Mouse (Mus musculus) embryonic facial prominence, embryonic 14.5 days (tissue): ENCODE measurements at regions not wholly inside any gene's neighbourhood (a gene's known extent, or its start where the extent isn't known, plus 50 kb on each side); places are given as distances from the start of the nearest gene placed in this dataset.

Source experiments
- ATAC-seq: fragments of 200-750 bp; cut with Nextera tagmentation; 2 replicates; pipeline ENCODE4 v1.8.0; 2017; ENCODE audit warnings: low read depth, moderate number of reproducible peaks, moderate TSS enrichment
- DNase-seq: peaks from one replicate; pipeline ENCODE4 v3.0.0-alpha.2; 2015; ENCODE audit warnings: low spot score
- H3K27ac ChIP-seq: fragments of 300-500 bp; sonication (generic); replicated peaks from 2 replicates; pipeline ENCODE4 v1.5.1; 2014; ENCODE audit warnings: low read depth, mild to moderate bottlenecking, low read length, moderate library complexity
- H3K27me3 ChIP-seq: fragments of 300-500 bp; sonication (generic); replicated peaks from 2 replicates; pipeline ENCODE4 v1.6.1; 2014; ENCODE audit warnings: low read length; ENCODE audit not compliant: control insufficient read depth, insufficient read depth
- H3K36me3 ChIP-seq: fragments of 300-500 bp; sonication (generic); 2 replicates; pipeline ENCODE4 v1.6.1; 2014; ENCODE audit warnings: low read length, mixed read lengths; ENCODE audit not compliant: control insufficient read depth, insufficient read depth
- H3K4me1 ChIP-seq: fragments of 300-500 bp; sonication (generic); 2 replicates; pipeline ENCODE4 v1.6.1; 2014; ENCODE audit warnings: antibody characterized with exemption, low read length; ENCODE audit not compliant: control insufficient read depth, insufficient read depth
- H3K4me2 ChIP-seq: fragments of 300-500 bp; sonication (generic); 2 replicates; pipeline ENCODE4 v1.6.1; 2014; ENCODE audit warnings: low read depth, mild to moderate bottlenecking, low read length, moderate library complexity, mixed read lengths
- H3K4me3 ChIP-seq: fragments of 300-500 bp; sonication (generic); 2 replicates; pipeline ENCODE4 v1.5.1; 2014; ENCODE audit warnings: low read depth, mild to moderate bottlenecking, low read length
- H3K9ac ChIP-seq: fragments of 300-500 bp; sonication (generic); 2 replicates; pipeline ENCODE4 v1.6.1; 2014; ENCODE audit warnings: low read depth, mild to moderate bottlenecking, low read length, moderate library complexity, mixed read lengths
- H3K9me3 ChIP-seq: fragments of 300-500 bp; sonication (generic); 2 replicates; pipeline ENCODE4 v1.6.1; 2016; ENCODE audit warnings: low read length; ENCODE audit not compliant: control insufficient read depth
- WGBS: fragments of 180-500 bp; shearing (Covaris S2); extraction: QIAGEN DNeasy Blood & Tissue Kit; methylation state at CpG from one replicate; pipeline ENCODE4 v1.1.7; 2014; 5-methylcytosine and 5-hydroxymethylcytosine counted together

DNA sequence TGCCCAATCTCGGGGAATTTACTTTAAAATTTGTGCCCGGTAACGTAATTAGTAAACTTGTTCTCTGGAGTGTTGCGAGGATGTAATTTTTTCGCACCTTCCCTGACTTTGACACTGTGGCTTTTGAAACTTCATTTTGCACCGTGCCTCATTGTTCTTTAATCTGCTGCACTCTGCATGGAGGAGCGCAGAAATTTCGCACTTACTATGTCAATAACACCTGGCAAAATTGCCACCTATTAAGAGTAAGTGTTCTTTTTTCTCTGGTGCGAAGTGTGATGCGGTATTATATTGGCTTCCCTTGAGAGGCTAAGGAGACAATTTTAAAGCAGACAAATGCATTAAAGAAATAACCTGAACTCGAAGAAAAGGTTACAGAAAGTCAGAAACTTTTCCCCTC lies 454.7 kb downstream of the Vrk1 start:
- H3K27ac ChIP-seq, result no peak overlapping the region
- no peaks in the 10 kb centered on the region for H3K9me3 ChIP-seq
- H3K9ac ChIP-seq, result no peak overlapping the region
- H3K27me3 ChIP-seq, result no peaks in the 10 kb centered on the region
- DNase-seq, result no peak
- H3K4me1 ChIP-seq, result no peaks in the 10 kb centered on the region
- 53% methylated on average over 11 of the region's 11 CpGs for WGBS
- no peak overlapping the region for H3K4me2 ChIP-seq
- H3K36me3 ChIP-seq, result no peaks in the 10 kb centered on the region
- no peak overlapping the region for H3K4me3 ChIP-seq
- no peak for ATAC-seq

- H3K4me2 ChIP-seq, result no peak overlapping the region
- no peaks in the 10 kb centered on the region for H3K36me3 ChIP-seq
- 66% methylated on average over 18 of the region's 18 CpGs for WGBS
- no peak for ATAC-seq
- no peaks in the 10 kb centered on the region for H3K9me3 ChIP-seq
- H3K4me3 ChIP-seq, result no peak overlapping the region
- DNase-seq, result no peak
- no peak overlapping the region for H3K9ac ChIP-seq
- H3K27me3 ChIP-seq, result no peaks in the 10 kb centered on the region
- no peak overlapping the region for H3K27ac ChIP-seq
- H3K4me1 ChIP-seq, result no peaks in the 10 kb centered on the region
Measured at GRCm38 (mm10) chr12:106468173-106468860, 458.3 kb downstream of the Vrk1 start.

- Histone ChIP-seq H3K4me2 (peak overlapping the region; percentile 19), H3K27me3 (peaks cover 36% of the 10 kb centered on the region), H3K4me3 (no peak overlapping the region), H3K27ac (no peak overlapping the region), H3K36me3 (no peaks in the 10 kb centered on the region), H3K9me3 (no peaks in the 10 kb centered on the region), H3K9ac (peak overlapping the region; percentile 17; the same call in 1 of the 2 replicates), H3K4me1 (no peaks in the 10 kb centered on the region)
- no peak for DNase-seq
- ATAC-seq, result no peak
- WGBS, result 11% methylated on average over 24 of the region's 24 CpGs
Measured at GRCm38 (mm10) chr12:106474501-106475165, 464.6 kb downstream of the Vrk1 start.

GRCm38 (mm10) chr12:106475486-106476050 lies 465.5 kb downstream of the Vrk1 start:
- DNase-seq (no peak), ATAC-seq (no peak)
- H3K36me3 ChIP-seq, result no peaks in the 10 kb centered on the region
- WGBS, result 50% methylated on average over 8 of the region's 8 CpGs
- H3K4me1 ChIP-seq, result no peaks in the 10 kb centered on the region
- H3K4me3 ChIP-seq, result no peak overlapping the region
- no peak overlapping the region for H3K4me2 ChIP-seq
- no peak overlapping the region for H3K9ac ChIP-seq
- peaks cover 45% of the 10 kb centered on the region for H3K27me3 ChIP-seq
- no peak overlapping the region for H3K27ac ChIP-seq
- no peaks in the 10 kb centered on the region for H3K9me3 ChIP-seq

DNA sequence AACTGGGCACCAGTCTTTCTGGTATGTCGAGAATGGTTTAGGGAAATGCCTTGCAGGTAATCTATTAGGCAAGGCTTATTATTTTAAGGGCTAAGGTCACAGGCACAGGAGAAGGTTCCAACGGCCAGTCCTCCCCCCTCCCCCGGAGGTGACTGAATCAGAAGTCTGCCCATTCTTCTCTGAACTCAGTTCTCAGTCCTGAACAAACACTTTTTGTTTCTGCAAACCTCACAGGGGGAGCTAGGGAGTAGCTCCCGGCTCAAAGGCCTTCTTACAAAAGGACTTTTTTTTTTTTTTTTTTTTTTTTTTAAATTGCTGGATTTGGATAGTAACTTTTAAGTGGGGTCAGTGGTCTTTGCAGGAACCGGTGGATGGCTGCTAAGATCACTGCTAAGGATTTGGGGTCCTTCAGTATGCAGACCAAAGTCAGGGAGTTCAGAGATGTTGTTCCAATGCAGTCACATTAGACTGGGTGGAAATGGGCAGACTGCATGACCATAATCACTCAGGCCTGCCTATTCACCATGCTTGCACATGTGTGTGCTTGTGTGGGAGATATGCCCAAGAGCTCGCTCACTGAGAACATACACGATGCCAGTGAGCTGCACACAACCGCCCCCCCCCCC lies 467.1 kb downstream of the Vrk1 start:
- no peak overlapping the region for H3K4me3 ChIP-seq
- H3K4me1 ChIP-seq, result no peaks in the 10 kb centered on the region
- H3K36me3 ChIP-seq, result no peaks in the 10 kb centered on the region
- 20% methylated on average over 7 of the region's 8 CpGs for WGBS
- no peak overlapping the region for H3K27ac ChIP-seq
- H3K9ac ChIP-seq, result no peak overlapping the region
- peaks cover 58% of the 10 kb centered on the region for H3K27me3 ChIP-seq
- no peak overlapping the region for H3K4me2 ChIP-seq
- ATAC-seq (no peak), DNase-seq (peak; percentile 36)
- no peaks in the 10 kb centered on the region for H3K9me3 ChIP-seq

- 18% methylated on average over 4 of the region's 4 CpGs for WGBS
Measured at GRCm38 (mm10) chr12:106477731-106478130, 467.7 kb downstream of the Vrk1 start.

GRCm38 (mm10) chr12:106478381-106478781 lies 468.4 kb downstream of the Vrk1 start:
- Histone ChIP-seq H3K9me3 (no peaks in the 10 kb centered on the region), H3K4me2 (peak overlapping the region; percentile 48), H3K4me3 (peak overlapping the region; percentile 29), H3K9ac (no peak overlapping the region), H3K27ac (no peak overlapping the region), H3K27me3 (peaks cover 58% of the 10 kb centered on the region), H3K36me3 (no peaks in the 10 kb centered on the region), H3K4me1 (no peaks in the 10 kb centered on the region)
- under 1% methylated on average over 18 of the region's 18 CpGs for WGBS
- DNase-seq (peak; percentile 32), ATAC-seq (no peak)

More at GRCm38 (mm10) chr12:106477731-106478130, 467.7 kb downstream of the Vrk1 start:
- ATAC-seq (no peak), DNase-seq (no peak)
- H3K27me3 ChIP-seq, result peaks cover 58% of the 10 kb centered on the region
- no peaks in the 10 kb centered on the region for H3K4me1 ChIP-seq
- peak overlapping the region; percentile 48 for H3K4me2 ChIP-seq
- no peak overlapping the region for H3K4me3 ChIP-seq
- H3K9me3 ChIP-seq, result no peaks in the 10 kb centered on the region
- H3K27ac ChIP-seq, result no peak overlapping the region
- no peaks in the 10 kb centered on the region for H3K36me3 ChIP-seq
- no peak overlapping the region for H3K9ac ChIP-seq

- no peaks in the 10 kb centered on the region for H3K4me1 ChIP-seq
Measured at GRCm38 (mm10) chr12:106479067-106479877, 469.2 kb downstream of the Vrk1 start.

More at GRCm38 (mm10) chr12:106479067-106479877, 469.2 kb downstream of the Vrk1 start:
- Histone ChIP-seq H3K9me3 (no peaks in the 10 kb centered on the region), H3K27me3 (peaks cover 58% of the 10 kb centered on the region), H3K4me3 (peak overlapping the region; percentile 34), H3K9ac (no peak overlapping the region), H3K36me3 (no peaks in the 10 kb centered on the region), H3K4me2 (peak overlapping the region; percentile 48), H3K27ac (no peak overlapping the region)
- ATAC-seq, result no peak
- DNase-seq, result no peak
- WGBS, result 2% methylated on average over 24 of the region's 24 CpGs
